Mouse (Mus musculus) right cerebral cortex, postnatal 4 days (tissue): ENCODE data around the gene Slc11a1.
A peak's percentile ranks its signal among the peaks of the same experiment; 100 is the strongest.
"Not testable (repeated sequence)": the region's sequence is repeated elsewhere in the genome, so short reads cannot be mapped to it uniquely, and the experiment has no call there.

ENCODE experiments used
- DNase-seq: peaks from one replicate; pipeline ENCODE4 v3.0.0-alpha.2; 2022

Slc11a1 gene

DNA sequence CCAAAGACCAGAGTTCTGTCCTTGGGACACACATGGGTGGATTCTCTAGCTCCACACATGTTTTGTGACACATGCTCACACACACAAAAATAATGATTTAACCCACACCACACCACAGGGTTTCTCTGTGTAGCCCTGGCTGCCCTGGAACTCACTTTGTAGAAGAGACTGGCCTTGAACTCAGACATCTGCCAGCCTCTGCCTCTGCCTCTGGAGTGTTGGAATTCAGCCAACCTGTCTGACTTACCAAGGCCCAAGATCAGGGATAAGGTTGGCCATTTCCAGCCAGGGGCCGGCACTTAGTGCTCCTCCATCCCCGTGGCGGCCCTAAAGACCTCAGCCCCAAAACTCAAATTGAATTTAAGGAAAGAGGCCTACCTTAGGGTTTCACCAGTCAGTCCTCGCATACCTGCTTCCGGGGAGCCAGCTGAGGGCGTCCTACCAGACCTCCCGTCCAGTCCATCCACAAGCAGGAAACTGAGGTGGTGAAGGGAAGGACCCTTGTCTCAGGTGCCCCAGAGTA is 13.5 kb downstream of the Slc11a1 start:
- no peak for DNase-seq

DNA sequence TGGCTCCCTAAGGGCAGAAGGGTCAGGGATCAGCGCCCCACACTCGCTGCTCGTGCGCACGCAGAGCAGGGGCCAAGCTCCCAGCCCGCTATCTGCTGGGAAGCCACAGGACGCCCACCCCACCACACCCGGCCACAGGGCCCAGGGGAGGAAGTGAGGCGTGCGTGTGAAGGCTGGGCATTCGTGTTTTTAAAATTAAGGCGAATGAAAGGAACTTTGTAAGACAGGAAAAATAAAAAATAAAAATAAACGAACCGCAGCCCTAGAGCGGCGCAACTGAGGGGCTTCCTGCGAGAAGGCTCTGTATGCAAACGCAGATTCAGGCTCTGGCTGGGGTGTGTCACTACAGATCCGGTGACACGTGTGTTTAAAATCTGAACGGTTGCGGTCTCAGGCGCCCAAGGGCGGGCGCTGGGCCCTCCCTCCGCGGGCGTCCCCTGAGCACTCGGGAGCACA is 14.9 kb downstream of the Slc11a1 start:
- no peak for DNase-seq

- DNase-seq: peak; percentile 62
Observed at GRCm38 (mm10) chr1:74390287-74390906, 15.4 kb downstream of the Slc11a1 start.

- DNase-seq: peak; percentile 96
Observed at GRCm38 (mm10) chr1:74390924-74391748, 16.1 kb downstream of the Slc11a1 start, which contains the start of gene Ctdsp1. TSS of gene Ctdsp1 (plus strand) at chr1:74391509.

GRCm38 (mm10) chr1:74391844-74392441 is 16.9 kb downstream of the Slc11a1 start:
- DNase-seq: peak; percentile 29

GRCm38 (mm10) chr1:74392446-74392994 is 17.5 kb downstream of the Slc11a1 start:
- no peak for DNase-seq

DNA sequence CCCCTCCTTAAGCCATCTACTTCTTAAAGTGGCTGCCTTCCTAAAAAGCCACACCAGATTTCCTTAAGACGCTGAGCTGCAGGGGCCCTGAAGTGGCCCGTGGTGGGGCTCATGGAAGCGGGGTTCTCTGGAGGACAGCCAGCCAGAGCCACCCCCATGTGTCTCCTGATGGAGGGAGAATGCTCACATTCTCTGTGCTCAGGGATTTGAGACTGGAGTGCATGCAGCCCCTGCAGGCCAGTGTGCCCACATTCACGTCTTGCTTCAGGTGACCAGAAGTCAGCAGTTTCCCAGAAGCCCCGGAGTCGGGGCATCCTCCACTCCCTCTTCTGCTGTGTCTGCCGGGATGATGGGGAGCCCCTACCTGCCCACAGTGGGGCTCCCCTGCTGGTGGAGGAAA is 18.0 kb downstream of the Slc11a1 start:
- DNase-seq: no peak

GRCm38 (mm10) chr1:74393697-74394096 is 18.7 kb downstream of the Slc11a1 start:
- DNase-seq: no peak

- no peak for DNase-seq
Observed at GRCm38 (mm10) chr1:74394311-74394710, 19.3 kb downstream of the Slc11a1 start.

- no peak for DNase-seq
Observed at GRCm38 (mm10) chr1:74394858-74395257, 19.9 kb downstream of the Slc11a1 start.

DNA sequence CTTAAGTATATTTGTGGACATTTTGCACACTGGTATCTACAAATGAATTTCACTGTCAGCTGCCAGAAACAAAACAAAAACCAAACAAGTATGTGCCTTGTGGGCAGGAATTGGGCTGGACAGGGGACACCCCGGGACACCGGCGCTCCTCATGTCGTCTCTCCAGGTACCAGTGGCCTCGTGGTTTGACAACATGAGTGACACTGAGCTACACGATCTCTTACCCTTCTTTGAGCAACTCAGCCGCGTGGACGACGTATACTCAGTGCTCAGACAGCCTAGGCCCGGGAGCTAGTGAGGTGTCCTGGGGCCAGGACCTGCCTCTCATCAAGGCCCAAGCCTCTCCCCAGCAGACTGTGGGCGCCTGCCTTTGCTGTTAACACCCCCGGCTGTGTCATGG is 20.3 kb downstream of the Slc11a1 start:
- no peak for DNase-seq

DNA sequence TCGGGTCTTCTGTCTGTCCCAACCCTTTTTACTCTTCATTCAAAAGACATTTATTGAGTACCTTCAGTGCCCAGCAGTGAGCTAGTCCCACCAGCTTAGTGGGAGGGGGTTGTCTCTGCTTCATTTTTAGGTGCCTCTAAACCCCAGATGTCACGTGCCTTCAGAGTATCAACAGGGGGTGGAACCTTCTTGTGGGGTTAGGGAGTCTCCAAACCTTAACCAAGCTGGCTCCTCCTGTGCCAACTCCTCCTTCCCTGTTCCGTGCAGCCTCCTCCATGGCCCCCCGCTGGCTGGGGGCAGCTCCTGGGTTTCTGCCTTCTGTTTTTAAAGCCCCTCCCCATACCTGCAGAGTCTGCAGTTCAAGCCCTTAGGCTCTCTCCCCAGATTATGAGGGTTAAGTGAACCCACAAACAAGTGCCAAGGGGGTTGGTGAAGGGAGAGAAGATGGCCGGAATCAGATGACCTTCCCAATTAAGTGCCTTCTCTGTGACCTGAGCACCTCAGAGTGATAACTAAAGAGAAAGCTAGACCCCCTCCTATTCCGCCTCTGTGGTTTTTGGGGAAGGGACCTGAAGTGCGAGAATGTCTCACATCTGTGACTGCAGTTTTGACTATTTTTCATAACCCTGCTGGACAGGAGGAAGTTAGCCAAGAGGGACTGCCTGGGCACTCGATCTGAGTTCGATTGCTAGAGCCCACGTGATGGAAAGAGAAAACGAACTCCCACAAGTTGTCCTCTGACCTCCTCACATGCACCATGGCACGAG is 21.6 kb downstream of the Slc11a1 start:
- DNase-seq: not testable (repeated sequence)

GRCm38 (mm10) chr1:74397268-74397918 is 22.4 kb downstream of the Slc11a1 start:
- DNase-seq: peak; percentile 80

- peak; percentile 67 for DNase-seq
Observed at GRCm38 (mm10) chr1:74397919-74398451, 23.0 kb downstream of the Slc11a1 start.

DNA sequence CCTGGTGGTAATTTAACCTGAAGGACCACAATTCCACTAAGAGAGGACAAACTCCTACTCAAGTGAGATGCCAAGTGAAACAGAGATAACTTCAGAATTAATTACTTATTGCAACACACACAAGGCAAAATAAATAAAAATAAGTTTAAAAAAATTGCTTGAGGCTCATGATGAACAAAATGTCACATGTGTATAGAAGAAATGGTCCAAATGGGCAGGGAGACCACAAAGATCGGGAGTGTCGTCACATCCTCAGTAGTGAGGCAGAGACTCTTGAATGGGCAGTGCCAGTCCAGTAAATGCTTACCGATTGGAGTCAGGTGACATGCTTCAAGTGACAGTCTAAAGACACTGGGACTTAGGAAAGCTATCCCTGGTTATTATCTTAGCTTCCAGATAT is 25.5 kb downstream of the Slc11a1 start:
- no peak for DNase-seq

- DNase-seq: no peak
Observed at GRCm38 (mm10) chr1:74401015-74401702, 26.2 kb downstream of the Slc11a1 start.

DNA sequence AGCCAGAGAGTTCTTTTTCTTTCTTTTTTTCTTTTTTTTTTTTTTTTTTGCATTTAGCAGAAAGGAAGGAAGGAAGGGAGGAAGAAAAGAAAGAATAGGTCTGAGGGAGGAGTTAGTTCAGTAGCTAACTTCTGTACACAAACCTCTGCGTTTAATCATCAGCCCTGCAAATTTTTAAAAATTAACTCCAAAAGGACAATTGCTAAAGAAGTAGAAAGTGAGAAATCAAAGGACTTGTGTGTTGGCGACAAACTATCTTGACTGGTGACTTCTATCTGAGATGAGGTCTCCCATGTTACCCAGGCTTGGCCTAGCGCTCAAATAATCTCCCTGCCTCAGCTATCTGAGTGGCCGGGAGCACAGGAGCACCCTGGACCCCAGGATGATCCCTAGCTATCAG is 29.2 kb downstream of the Slc11a1 start:
- no peak for DNase-seq

- no peak for DNase-seq
Observed at GRCm38 (mm10) chr1:74408589-74409504, 33.9 kb downstream of the Slc11a1 start, which contains the start of gene Vil1. TSS of gene Vil1 (plus strand) at chr1:74409376.

- no peak for DNase-seq
Observed at GRCm38 (mm10) chr1:74411753-74412325, 36.8 kb downstream of the Slc11a1 start.
